Mouse (Mus musculus) spleen, adult 2 months (tissue): ENCODE measurements around the gene Rnaseh2a.

Experiments
- CTCF ChIP-seq: fragments of 200-500 bp; IDR thresholded peaks from 2 replicates; pipeline ENCODE4 v1.5.1; 2011; ENCODE audit warnings: mild to moderate bottlenecking, inconsistent platforms; ENCODE audit not compliant: insufficient read depth, insufficient read length, insufficient replicate concordance; ENCODE audit errors: extremely low read depth
- POLR2A ChIP-seq: fragments of 200-500 bp; IDR thresholded peaks from 2 replicates; pipeline ENCODE4 v1.6.1; 2011; ENCODE audit warnings: low read depth, low read length, inconsistent platforms

GRCm38 (mm10) chr8:84913960-84914359 lies 55.6 kb downstream of the Rnaseh2a start:
- no peak for TF ChIP-seq POLR2A
- TF ChIP-seq CTCF = no peak
